11 mouse cellular contexts compared by ENCODE assay signal in genomic region chr2:153214771-153215259, GRCm38 (mm10). TPM values are rescaled to one million over a fixed set of nuclear protein-coding genes. Genes with fewer than 3 reads are reported as not detected.
DNase-seq lines count a peak whose midpoint lies in the region; ATAC-seq and TF ChIP-seq lines count a peak whose summit lies in the region.
"Had no signal": no experiment of that assay in that cellular context is flagged by ENCODE, and none has a peak within 500 bp of the region (broad histone marks: within the 10 kb centered on the region; RNA-seq: fewer than 3 reads in every experiment).

No protein-coding gene starts in this region.

- no peak overlapping the region for H3K9ac ChIP-seq in heart, embryonic 12.5 days
- H3K9ac ChIP-seq in lung, embryonic 16.5 days (ENCODE audit: low read length) = no peak overlapping the region
- no peak overlapping the region for H3K9ac ChIP-seq in stomach, postnatal 0 days (ENCODE audit: low read length)
- H3K9ac ChIP-seq: midbrain, embryonic 15.5 days had no signal

- H3K4me1 ChIP-seq in heart, embryonic 12.5 days (replicated peaks) = peaks cover 24% of the 10 kb centered on the region
- peaks cover 3% of the 10 kb centered on the region; the same call in 1 of the 2 replicates for H3K4me1 ChIP-seq in brown adipose tissue, adult 24 weeks (ENCODE audit: control insufficient read depth, insufficient read depth, insufficient read length, low read length)
- H3K4me1 ChIP-seq in lung, embryonic 16.5 days (replicated peaks; ENCODE audit: control insufficient read depth, insufficient read depth, low read length) = no peaks in the 10 kb centered on the region
- H3K4me1 ChIP-seq in stomach, postnatal 0 days (replicated peaks; ENCODE audit: control insufficient read depth, insufficient read depth) = no peaks in the 10 kb centered on the region
- H3K4me1 ChIP-seq: midbrain, embryonic 15.5 days had no signal

- no peaks in the 10 kb centered on the region for H3K27me3 ChIP-seq in heart, embryonic 12.5 days (replicated peaks)
- H3K27me3 ChIP-seq in lung, embryonic 16.5 days (ENCODE audit: control insufficient read depth, insufficient read depth, low read depth, low read length) = no peaks in the 10 kb centered on the region
- no peaks in the 10 kb centered on the region for H3K27me3 ChIP-seq in stomach, postnatal 0 days (ENCODE audit: control insufficient read depth, insufficient read depth, low read length)
- H3K27me3 ChIP-seq: midbrain, embryonic 15.5 days had no signal

- H3K4me3 ChIP-seq in heart, embryonic 12.5 days = no peak overlapping the region
- H3K4me3 ChIP-seq in brown adipose tissue, adult 24 weeks (ENCODE audit: insufficient read depth, low read depth, low read length) = no peak overlapping the region
- no peak overlapping the region for H3K4me3 ChIP-seq in lung, embryonic 16.5 days (ENCODE audit: low read length)
- no peak overlapping the region for H3K4me3 ChIP-seq in stomach, postnatal 0 days (ENCODE audit: low read depth, low read length)
- H3K4me3 ChIP-seq: heart, adult 2 months; midbrain, embryonic 15.5 days had no signal

- DNase-seq in heart, postnatal 4 days = no peak
- DNase-seq in stomach, postnatal 0 days (ENCODE audit: low spot score) = no peak
- DNase-seq in cerebellum, postnatal 4 days (ENCODE audit: low spot score in 2 of 2) = no peak
- DNase-seq in c-Kit-positive CD71-positive TER-119-positive erythroid progenitor cells, embryonic 14.5 days (ENCODE audit: low spot score) = no peak
- DNase-seq in adrenal gland, postnatal 36 days = no peak
- DNase-seq: right cerebral cortex, postnatal 25 days had no signal

- H3K27ac ChIP-seq in heart, embryonic 12.5 days (ENCODE audit: poor library complexity, severe bottlenecking) = no peak overlapping the region
- H3K27ac ChIP-seq in brown adipose tissue, adult 24 weeks (replicated peaks; ENCODE audit: low read depth, low read length) = peak overlapping the region; percentile 23
- no peak overlapping the region for H3K27ac ChIP-seq in lung, embryonic 16.5 days (ENCODE audit: low read length)
- H3K27ac ChIP-seq in stomach, postnatal 0 days (replicated peaks) = no peak overlapping the region
- H3K27ac ChIP-seq: heart, adult 2 months; midbrain, embryonic 15.5 days had no signal

- TF ChIP-seq CTCF in stomach, postnatal 0 days (IDR thresholded peaks at IDR 0.05; ENCODE audit: low read depth) = no peak

- peaks cover 9% of the 10 kb centered on the region for H3K36me3 ChIP-seq in heart, embryonic 12.5 days
- peaks cover 2% of the 10 kb centered on the region; the same call in 1 of the 2 replicates for H3K36me3 ChIP-seq in lung, embryonic 16.5 days (ENCODE audit: control insufficient read depth, insufficient read depth, low read length)
- 0 out of 2 replicates have a peak, but pooled peaks cover 2% of the 10 kb centered on the region for H3K36me3 ChIP-seq in stomach, postnatal 0 days (ENCODE audit: control insufficient read depth, insufficient read depth, low read length)

- 0 out of 2 replicates have a peak, but pooled peaks have one; percentile 30 for ATAC-seq in heart, embryonic 12.5 days (ENCODE audit: insufficient number of reproducible peaks, low FRiP score)
- ATAC-seq in lung, embryonic 16.5 days (ENCODE audit: low read depth) = peak; percentile 60; the same call in 1 of the 2 replicates
- ATAC-seq in stomach, postnatal 0 days (ENCODE audit: low FRiP score, low TSS enrichment) = peak; percentile 64
- ATAC-seq: midbrain, embryonic 15.5 days had no signal

- TF ChIP-seq EP300 in stomach, postnatal 0 days (optimal IDR thresholded peaks at IDR 0.05) = no peak

- H3K9me3 ChIP-seq in heart, embryonic 12.5 days (replicated peaks) = no peaks in the 10 kb centered on the region
- no peaks in the 10 kb centered on the region for H3K9me3 ChIP-seq in lung, embryonic 16.5 days (ENCODE audit: control insufficient read depth, low read length)
- no peaks in the 10 kb centered on the region for H3K9me3 ChIP-seq in stomach, postnatal 0 days (ENCODE audit: control insufficient read depth, low read length)
- H3K9me3 ChIP-seq: midbrain, embryonic 15.5 days had no signal

- WGBS in heart, embryonic 12.5 days = 34% methylated on average over 6 of the region's 6 CpGs
- 37% methylated on average over 6 of the region's 6 CpGs for WGBS in lung, embryonic 16.5 days
- 58% methylated on average over 6 of the region's 6 CpGs for WGBS in stomach, postnatal 0 days

- H3K4me2 ChIP-seq in heart, embryonic 12.5 days = no peak overlapping the region
- H3K4me2 ChIP-seq in lung, embryonic 16.5 days (ENCODE audit: low read depth, low read length) = no peak overlapping the region
- no peak overlapping the region for H3K4me2 ChIP-seq in stomach, postnatal 0 days (replicated peaks; ENCODE audit: low read depth)
- H3K4me2 ChIP-seq: midbrain, embryonic 15.5 days had no signal

RNA-seq across cellular contexts. Expression of gene Tspyl3, which starts 10.4 kb away (rescaled TPM):
- polyA plus RNA-seq in heart, embryonic 12.5 days (2016; fragmentation: Nextera tagmentation; extraction: Ambion mirVana) = 7.0 TPM in 2 replicates
- total RNA-seq in heart, postnatal 4 days (2021) = 1 to 10 TPM; 2.7 to 3.0 TPM
- 0.32 and 0.38 TPM in 2 replicates for polyA plus RNA-seq in brown adipose tissue, adult 24 weeks (2012; ENCODE audit: insufficient read depth, insufficient read length, missing spikeins)
- polyA plus RNA-seq in lung, embryonic 16.5 days (2015; fragmentation: Nextera tagmentation; extraction: Ambion mirVana) = 8.4 and 8.7 TPM in 2 replicates
- polyA plus RNA-seq in stomach, postnatal 0 days (2015; fragmentation: Nextera tagmentation; extraction: Ambion mirVana) = 3.3 and 3.4 TPM in 2 replicates
- 1 to 10 TPM; 2.6 to 2.8 TPM for total RNA-seq in adrenal gland, postnatal 36 days (2021)

RNA-seq across cellular contexts. Expression of gene Plagl2, which starts 26.4 kb away (rescaled TPM):
- polyA plus RNA-seq in heart, embryonic 12.5 days (2016; fragmentation: Nextera tagmentation; extraction: Ambion mirVana) = 20.2 and 22.1 TPM in 2 replicates
- 1 to 10 TPM; 8.4 to 9.7 TPM for total RNA-seq in heart, postnatal 4 days (2021)
- polyA plus RNA-seq in brown adipose tissue, adult 24 weeks (2012; ENCODE audit: insufficient read depth, insufficient read length, missing spikeins) = 1.7 and 2.8 TPM in 2 replicates
- 14.4 and 17.1 TPM in 2 replicates for polyA plus RNA-seq in lung, embryonic 16.5 days (2015; fragmentation: Nextera tagmentation; extraction: Ambion mirVana)
- 6.9 and 7.7 TPM in 2 replicates for polyA plus RNA-seq in stomach, postnatal 0 days (2015; fragmentation: Nextera tagmentation; extraction: Ambion mirVana)
- 10 to 100 TPM in 1 of 2 experiments, 1 to 10 TPM in 1; 9.5 to 10.4 TPM for total RNA-seq in adrenal gland, postnatal 36 days (2021)

RNA-seq across cellular contexts. Expression of gene Pofut1, which starts 26.5 kb away (rescaled TPM):
- 3.7 and 4.5 TPM in 2 replicates for polyA plus RNA-seq in heart, embryonic 12.5 days (2016; fragmentation: Nextera tagmentation; extraction: Ambion mirVana)
- 10 to 100 TPM; 21.8 to 25.0 TPM for total RNA-seq in heart, postnatal 4 days (2021)
- 10.2 and 11.0 TPM in 2 replicates for polyA plus RNA-seq in brown adipose tissue, adult 24 weeks (2012; ENCODE audit: insufficient read depth, insufficient read length, missing spikeins)
- 6.2 and 6.7 TPM in 2 replicates for polyA plus RNA-seq in lung, embryonic 16.5 days (2015; fragmentation: Nextera tagmentation; extraction: Ambion mirVana)
- 2.6 and 2.7 TPM in 2 replicates for polyA plus RNA-seq in stomach, postnatal 0 days (2015; fragmentation: Nextera tagmentation; extraction: Ambion mirVana)
- 10 to 100 TPM; 45.8 to 59.7 TPM for total RNA-seq in adrenal gland, postnatal 36 days (2021)

RNA-seq across cellular contexts. Expression of gene Tm9sf4, which starts 53.7 kb away (rescaled TPM):
- polyA plus RNA-seq in heart, embryonic 12.5 days (2016; fragmentation: Nextera tagmentation; extraction: Ambion mirVana) = 75.4 and 81.8 TPM in 2 replicates
- 10 to 100 TPM; 68.7 to 73.8 TPM for total RNA-seq in heart, postnatal 4 days (2021)
- 28.8 and 36.9 TPM in 2 replicates for polyA plus RNA-seq in brown adipose tissue, adult 24 weeks (2012; ENCODE audit: insufficient read depth, insufficient read length, missing spikeins)
- polyA plus RNA-seq in lung, embryonic 16.5 days (2015; fragmentation: Nextera tagmentation; extraction: Ambion mirVana) = 74.9 and 79.0 TPM in 2 replicates
- polyA plus RNA-seq in stomach, postnatal 0 days (2015; fragmentation: Nextera tagmentation; extraction: Ambion mirVana) = 44.0 and 45.6 TPM in 2 replicates
- total RNA-seq in adrenal gland, postnatal 36 days (2021) = 100 to 1,000 TPM; 103 to 118 TPM
